Mouse (Mus musculus): ENCODE measurements around the gene Pck1.

DNA sequence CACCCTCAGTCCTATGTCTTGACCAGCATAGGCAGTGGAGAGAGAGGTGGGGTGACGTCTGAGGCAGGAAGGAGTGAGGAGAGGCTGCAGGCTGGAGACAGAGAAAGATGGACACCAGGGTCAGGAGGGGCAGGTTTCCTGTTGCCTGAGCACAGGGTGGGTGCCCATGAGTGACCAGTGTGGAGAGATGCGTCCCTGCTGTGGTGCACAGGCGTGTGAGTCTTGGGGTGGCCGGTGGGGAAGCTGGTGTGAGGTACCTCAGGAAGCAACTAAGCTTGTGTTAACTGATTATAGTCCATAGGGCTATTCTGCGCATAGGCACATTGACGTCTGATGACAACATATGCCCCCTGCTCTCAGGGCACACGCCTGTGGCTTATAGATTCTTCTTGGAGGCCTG, 26.2 kb downstream of the Pck1 start:
- TF ChIP-seq CTCF (IDR thresholded peaks at IDR 0.05; ENCODE audit: low read depth) (no peak), EP300 (IDR thresholded peaks at IDR 0.05; ENCODE audit: low read depth) (no peak)

All from liver, embryonic 14.5 days (tissue).